Mouse (Mus musculus) megakaryocyte-erythroid progenitor cell, adult 5 weeks (primary cell): ENCODE measurements around the gene Defb33. TPM values are rescaled to one million over a fixed set of nuclear protein-coding genes. Genes with fewer than 3 reads are reported as not detected.

Source experiments
- polyA plus RNA-seq: library from polyadenylated mRNA; stranded (reverse); fragments of >175 nt; gene quantifications from 2 replicates; pipeline ENCODE4 v1.2.3, GENCODE M21; 2012

The Defb33 gene
- not detected in 2 replicates for polyA plus RNA-seq

DNA sequence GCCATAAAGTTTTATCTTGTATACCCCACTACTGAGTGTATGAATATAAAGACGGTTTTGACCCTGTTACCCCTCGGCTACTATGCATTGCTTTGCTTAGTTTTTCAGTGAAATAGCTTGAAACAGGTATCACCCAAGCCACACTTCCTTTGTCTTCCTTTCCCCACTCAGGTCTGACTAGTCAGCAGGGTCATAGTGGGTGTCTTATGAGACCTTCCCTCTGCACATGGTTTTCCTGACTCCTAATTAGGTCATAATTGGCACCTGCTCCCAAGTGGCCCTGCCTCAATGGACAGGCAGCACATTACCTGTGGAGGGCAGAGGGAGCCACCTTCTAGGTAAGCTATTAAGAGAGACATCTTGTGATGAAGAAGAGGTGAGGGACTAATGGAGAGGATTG, at the start of gene Defb33:
Defb33 (plus strand) TSS at position 301 of the 400 bp plus-strand sequence.

DNA sequence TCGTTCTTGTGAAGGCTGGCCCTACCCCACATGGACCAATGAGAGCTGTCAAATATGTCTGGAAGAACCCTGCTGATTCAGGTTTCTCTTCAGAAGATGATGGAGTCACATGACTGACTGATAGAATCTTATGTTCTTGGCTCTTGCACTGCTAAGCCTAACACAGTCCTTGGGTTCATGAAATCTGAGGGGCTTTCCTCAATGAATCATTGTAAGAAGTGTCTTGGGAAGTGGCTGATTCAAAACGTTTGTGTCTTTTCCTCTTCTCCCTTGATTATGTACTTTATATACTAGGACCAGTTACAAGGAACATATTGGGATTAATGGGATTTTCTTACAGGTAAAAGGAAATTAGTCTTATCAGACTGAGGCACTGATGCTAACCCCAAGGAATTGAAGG, 10.1 kb downstream of the Defb33 start, which contains the start of gene Gm15056:
Gm15056 (minus strand) TSS at position 101 of the 400 bp plus-strand sequence.

GRCm38 (mm10) chr8:20921971-20922370, 29.5 kb downstream of the Defb33 start, which contains the start of gene Gm6040:
Gm6040 (minus strand) TSS chr8:20922071.

GRCm38 (mm10) chr8:20944610-20945009, 52.1 kb downstream of the Defb33 start, which contains the start of gene AY761185:
AY761185 (minus strand) TSS chr8:20944710.

Other genes with a start within 250 kb of the Defb33 start
- gene Gm15056, start 10.0 kb downstream of the Defb33 start, polyA plus RNA-seq: not detected in 2 replicates
- not detected in 2 replicates for gene Gm6040, start 29.4 kb downstream of the Defb33 start, polyA plus RNA-seq
- not detected in 2 replicates for gene AY761185, start 52.0 kb downstream of the Defb33 start, polyA plus RNA-seq
- gene Defa21, start 132.9 kb downstream of the Defb33 start, polyA plus RNA-seq: not detected in 2 replicates
- not detected in 2 replicates for gene Defa23, start 162.4 kb downstream of the Defb33 start, polyA plus RNA-seq
- not detected in 2 replicates for gene Defa35, start 172.4 kb downstream of the Defb33 start, polyA plus RNA-seq
- gene Defa25, start 191.8 kb downstream of the Defb33 start, polyA plus RNA-seq: not detected in 2 replicates
- not detected in 2 replicates for gene Gm14851, start 203.4 kb downstream of the Defb33 start, polyA plus RNA-seq
- not detected in 2 replicates for gene Defa30, start 242.0 kb downstream of the Defb33 start, polyA plus RNA-seq